Mouse (Mus musculus) embryonic facial prominence, embryonic 15.5 days (tissue): ENCODE measurements around the gene Cald1. TPM values are rescaled to one million over a fixed set of nuclear protein-coding genes. Genes with fewer than 3 reads are reported as not detected.

ENCODE experiments used
- ATAC-seq: fragments of 200-750 bp; cut with Nextera tagmentation; 2 replicates; pipeline ENCODE4 v1.8.0; 2017; ENCODE audit warnings: low read depth, moderate TSS enrichment; ENCODE audit not compliant: insufficient number of reproducible peaks, low FRiP score, low TSS enrichment
- H3K27ac ChIP-seq: fragments of 300-500 bp; sonication (generic); replicated peaks from 2 replicates; pipeline ENCODE4 v1.5.1; 2015; ENCODE audit warnings: mild to moderate bottlenecking, inconsistent platforms
- H3K27me3 ChIP-seq: fragments of 300-500 bp; sonication (generic); 2 replicates; pipeline ENCODE4 v1.6.1; 2015; ENCODE audit warnings: inconsistent platforms
- H3K36me3 ChIP-seq: fragments of 300-500 bp; sonication (generic); 2 replicates; pipeline ENCODE4 v1.6.1; 2015; ENCODE audit warnings: mild to moderate bottlenecking, inconsistent platforms
- H3K4me1 ChIP-seq: fragments of 300-500 bp; sonication (generic); 2 replicates; pipeline ENCODE4 v1.6.1; 2015; ENCODE audit warnings: inconsistent platforms
- H3K4me2 ChIP-seq: fragments of 300-500 bp; sonication (generic); replicated peaks from 2 replicates; pipeline ENCODE4 v1.6.1; 2015; ENCODE audit warnings: mild to moderate bottlenecking, inconsistent platforms
- H3K4me3 ChIP-seq: fragments of 300-500 bp; sonication (generic); replicated peaks from 2 replicates; pipeline ENCODE4 v1.5.1; 2015; ENCODE audit warnings: mild to moderate bottlenecking, inconsistent platforms
- H3K9ac ChIP-seq: fragments of 300-500 bp; sonication (generic); 2 replicates; pipeline ENCODE4 v1.6.1; 2015; ENCODE audit warnings: inconsistent platforms
- H3K9me3 ChIP-seq: fragments of 300-500 bp; sonication (generic); replicated peaks from 2 replicates; pipeline ENCODE4 v1.6.1; 2016; ENCODE audit warnings: inconsistent platforms
- WGBS: fragments of 180-500 bp; shearing (Covaris S2); methylation state at CpG from one replicate; pipeline ENCODE4 v1.1.7; 2015; 5-methylcytosine and 5-hydroxymethylcytosine counted together
- polyA plus RNA-seq: library from polyadenylated mRNA; unstranded; fragments of >200 nt; fragmentation: Nextera tagmentation; extraction: Ambion mirVana; gene quantifications from 2 replicates; pipeline ENCODE4 v1.2.1, GENCODE M21; 2015

Cald1 gene
- polyA plus RNA-seq, 1 experiment from 2014 or later: 306 TPM

GRCm38 (mm10) chr6:34668739-34669254, 70.5 kb downstream of the Cald1 start:
- no peaks in the 10 kb centered on the region for H3K9me3 ChIP-seq
- H3K4me2 ChIP-seq: no peak overlapping the region
- no peak overlapping the region for H3K4me3 ChIP-seq
- H3K27me3 ChIP-seq: no peaks in the 10 kb centered on the region
- no peak overlapping the region for H3K9ac ChIP-seq
- no peak for ATAC-seq
- 76% methylated on average over 5 of the region's 5 CpGs for WGBS
- 0 out of 2 replicates have a peak, but pooled peaks cover 4% of the 10 kb centered on the region for H3K36me3 ChIP-seq
- H3K4me1 ChIP-seq: peaks cover 20% of the 10 kb centered on the region
- H3K27ac ChIP-seq: 0 out of 2 replicates have a peak overlapping the region, but pooled peaks have one; percentile 44

GRCm38 (mm10) chr6:34671355-34671754, 73.1 kb downstream of the Cald1 start:
- ATAC-seq: no peak

GRCm38 (mm10) chr6:34674416-34674815, 76.1 kb downstream of the Cald1 start:
- H3K4me1 ChIP-seq: peaks cover 12% of the 10 kb centered on the region
- H3K27ac ChIP-seq: no peak overlapping the region
- no peak for ATAC-seq
- H3K4me3 ChIP-seq: no peak overlapping the region
- H3K36me3 ChIP-seq: no peaks in the 10 kb centered on the region
- H3K9me3 ChIP-seq: no peaks in the 10 kb centered on the region
- 83% methylated on average over 7 of the region's 7 CpGs for WGBS
- no peaks in the 10 kb centered on the region for H3K27me3 ChIP-seq
- no peak overlapping the region for H3K4me2 ChIP-seq
- no peak overlapping the region for H3K9ac ChIP-seq

More at GRCm38 (mm10) chr6:34671355-34671754, 73.1 kb downstream of the Cald1 start:
- Histone ChIP-seq H3K9me3 (no peaks in the 10 kb centered on the region), H3K4me2 (no peak overlapping the region), H3K4me3 (no peak overlapping the region), H3K27me3 (no peaks in the 10 kb centered on the region), H3K9ac (no peak overlapping the region), H3K27ac (no peak overlapping the region), H3K4me1 (peaks cover 20% of the 10 kb centered on the region), H3K36me3 (0 out of 2 replicates have a peak, but pooled peaks cover 4% of the 10 kb centered on the region)
- WGBS: 63% methylated on average over 1 of the region's 1 CpGs

- Histone ChIP-seq H3K9me3 (no peaks in the 10 kb centered on the region), H3K4me3 (no peak overlapping the region), H3K27ac (no peak overlapping the region), H3K4me1 (peaks cover 8% of the 10 kb centered on the region; the same call in 1 of the 2 replicates), H3K27me3 (no peaks in the 10 kb centered on the region), H3K9ac (no peak overlapping the region), H3K4me2 (no peak overlapping the region), H3K36me3 (no peaks in the 10 kb centered on the region)
- WGBS: 77% methylated on average over 10 of the region's 10 CpGs
- no peak for ATAC-seq
Measured at GRCm38 (mm10) chr6:34674897-34675296, 76.6 kb downstream of the Cald1 start.

- Histone ChIP-seq H3K9me3 (no peaks in the 10 kb centered on the region), H3K27ac (peak overlapping the region; percentile 48; the same call in 1 of the 2 replicates), H3K9ac (no peak overlapping the region), H3K4me2 (no peak overlapping the region), H3K36me3 (no peaks in the 10 kb centered on the region), H3K27me3 (no peaks in the 10 kb centered on the region), H3K4me1 (peaks cover 30% of the 10 kb centered on the region), H3K4me3 (no peak overlapping the region)
- WGBS: 45% methylated on average over 8 of the region's 8 CpGs
- ATAC-seq: no peak
Measured at GRCm38 (mm10) chr6:34682126-34682525, 83.8 kb downstream of the Cald1 start.

- peaks cover 30% of the 10 kb centered on the region for H3K4me1 ChIP-seq
- peak overlapping the region; percentile 17; the same call in 1 of the 2 replicates for H3K4me2 ChIP-seq
- no peaks in the 10 kb centered on the region for H3K27me3 ChIP-seq
- WGBS: 22% methylated on average over 8 of the region's 8 CpGs
- H3K9ac ChIP-seq: 0 out of 2 replicates have a peak overlapping the region, but pooled peaks have one; percentile 12
- H3K27ac ChIP-seq: peak overlapping the region; percentile 85
- no peaks in the 10 kb centered on the region for H3K9me3 ChIP-seq
- H3K36me3 ChIP-seq: peaks cover 4% of the 10 kb centered on the region; the same call in 1 of the 2 replicates
- no peak overlapping the region for H3K4me3 ChIP-seq
- ATAC-seq: no peak
Measured at GRCm38 (mm10) chr6:34684886-34685285, 86.6 kb downstream of the Cald1 start.

- H3K27me3 ChIP-seq: no peaks in the 10 kb centered on the region
- no peak overlapping the region for H3K4me2 ChIP-seq
- no peak for ATAC-seq
- 74% methylated on average over 2 of the region's 2 CpGs for WGBS
- peaks cover 14% of the 10 kb centered on the region for H3K4me1 ChIP-seq
- H3K27ac ChIP-seq: no peak overlapping the region
- no peak overlapping the region for H3K4me3 ChIP-seq
- H3K36me3 ChIP-seq: peaks cover 4% of the 10 kb centered on the region; the same call in 1 of the 2 replicates
- no peak overlapping the region for H3K9ac ChIP-seq
- no peaks in the 10 kb centered on the region for H3K9me3 ChIP-seq
Measured at GRCm38 (mm10) chr6:34688971-34689370, 90.7 kb downstream of the Cald1 start.

- Histone ChIP-seq H3K27ac (no peak overlapping the region), H3K9ac (no peak overlapping the region), H3K36me3 (peaks cover 4% of the 10 kb centered on the region; the same call in 1 of the 2 replicates), H3K4me1 (no peaks in the 10 kb centered on the region), H3K4me3 (no peak overlapping the region), H3K9me3 (no peaks in the 10 kb centered on the region), H3K4me2 (no peak overlapping the region), H3K27me3 (no peaks in the 10 kb centered on the region)
- 68% methylated on average over 7 of the region's 7 CpGs for WGBS
- ATAC-seq: no peak
Measured at GRCm38 (mm10) chr6:34691416-34691815, 93.1 kb downstream of the Cald1 start.

- Histone ChIP-seq H3K9ac (no peak overlapping the region), H3K4me1 (no peaks in the 10 kb centered on the region), H3K27me3 (no peaks in the 10 kb centered on the region), H3K36me3 (no peaks in the 10 kb centered on the region), H3K4me2 (no peak overlapping the region), H3K4me3 (no peak overlapping the region), H3K9me3 (no peaks in the 10 kb centered on the region), H3K27ac (no peak overlapping the region)
- 84% methylated on average over 4 of the region's 4 CpGs for WGBS
- ATAC-seq: no peak
Measured at GRCm38 (mm10) chr6:34694096-34694495, 95.8 kb downstream of the Cald1 start.

GRCm38 (mm10) chr6:34703421-34704120, 105.3 kb downstream of the Cald1 start:
- 82% methylated on average over 1 of the region's 1 CpGs for WGBS
- no peak overlapping the region for H3K9ac ChIP-seq
- ATAC-seq: no peak
- no peak overlapping the region for H3K27ac ChIP-seq
- peaks cover 15% of the 10 kb centered on the region for H3K36me3 ChIP-seq
- H3K4me1 ChIP-seq: peaks cover 20% of the 10 kb centered on the region
- H3K4me2 ChIP-seq: no peak overlapping the region
- H3K4me3 ChIP-seq: no peak overlapping the region
- H3K9me3 ChIP-seq: 0 out of 2 replicates have a peak, but pooled peaks cover 9% of the 10 kb centered on the region
- H3K27me3 ChIP-seq: no peaks in the 10 kb centered on the region

- no peak for ATAC-seq
- Histone ChIP-seq H3K9ac (no peak overlapping the region), H3K4me2 (no peak overlapping the region), H3K9me3 (0 out of 2 replicates have a peak, but pooled peaks cover 9% of the 10 kb centered on the region), H3K36me3 (peaks cover 15% of the 10 kb centered on the region), H3K27me3 (no peaks in the 10 kb centered on the region), H3K4me1 (peaks cover 53% of the 10 kb centered on the region), H3K27ac (peak overlapping the region; percentile 92), H3K4me3 (no peak overlapping the region)
- 21% methylated on average over 2 of the region's 2 CpGs for WGBS
Measured at GRCm38 (mm10) chr6:34707521-34707920, 109.2 kb downstream of the Cald1 start.
